Mouse (Mus musculus) heart, embryonic 16.5 days (tissue): ENCODE data around the gene Odf3l1. TPM values are rescaled to one million over a fixed set of nuclear protein-coding genes. Genes with fewer than 3 reads are reported as not detected.

Source experiments
- ATAC-seq: fragments of 200-750 bp; cut with Nextera tagmentation; replicated peaks from 2 replicates; pipeline ENCODE4 v1.8.0; 2017; ENCODE audit warnings: moderate number of reproducible peaks; ENCODE audit not compliant: insufficient read depth, low FRiP score; ENCODE audit errors: extremely low read depth
- H3K27ac ChIP-seq: fragments of 300-500 bp; sonication (generic); 2 replicates; pipeline ENCODE4 v1.5.1; 2014; ENCODE audit warnings: mild to moderate bottlenecking, low read length, control low read depth, moderate library complexity
- H3K27me3 ChIP-seq: fragments of 300-500 bp; sonication (generic); 2 replicates; pipeline ENCODE4 v1.6.1; 2014; ENCODE audit warnings: low read length, mixed read lengths; ENCODE audit not compliant: control insufficient read depth, insufficient read depth
- H3K36me3 ChIP-seq: fragments of 300-500 bp; sonication (generic); 2 replicates; pipeline ENCODE4 v1.6.1; 2014; ENCODE audit not compliant: control insufficient read depth, insufficient read depth
- H3K4me1 ChIP-seq: fragments of 300-500 bp; sonication (generic); 2 replicates; pipeline ENCODE4 v1.6.1; 2014; ENCODE audit warnings: low read length, mixed read lengths; ENCODE audit not compliant: control insufficient read depth, insufficient read depth
- H3K4me2 ChIP-seq: fragments of 300-500 bp; sonication (generic); 2 replicates; pipeline ENCODE4 v1.6.1; 2014; ENCODE audit warnings: low read depth, mild to moderate bottlenecking, control low read depth, low read length
- H3K4me3 ChIP-seq: fragments of 300-500 bp; sonication (generic); 2 replicates; pipeline ENCODE4 v1.5.1; 2014; ENCODE audit warnings: mild to moderate bottlenecking, control low read depth, low read length
- H3K9ac ChIP-seq: fragments of 300-500 bp; sonication (generic); 2 replicates; pipeline ENCODE4 v1.6.1; 2014; ENCODE audit warnings: low read length, control low read depth
- H3K9me3 ChIP-seq: fragments of 300-500 bp; sonication (generic); replicated peaks from 2 replicates; pipeline ENCODE4 v1.6.1; 2016; ENCODE audit warnings: low read length; ENCODE audit not compliant: control insufficient read depth
- WGBS: fragments of 180-500 bp; shearing (Covaris S2); extraction: QIAGEN DNeasy Blood & Tissue Kit; methylation state at CpG from one replicate; pipeline ENCODE4 v1.1.7; 2014; 5-methylcytosine and 5-hydroxymethylcytosine counted together
- polyA plus RNA-seq: library from polyadenylated mRNA; unstranded; fragments of >200 nt; fragmentation: Nextera tagmentation; extraction: Ambion mirVana; gene quantifications from 2 replicates; pipeline ENCODE4 v1.2.1, GENCODE M21; 2015

The Odf3l1 gene
- polyA plus RNA-seq, 1 experiment from 2014 or later: 0.22 TPM

GRCm38 (mm10) chr9:56864832-56865231, 353 bp upstream of the Odf3l1 start, which contains the start of gene Cspg4:
Gene Cspg4 (plus strand): TSS chr9:56865033.
- 3% methylated on average over 22 of the region's 24 CpGs for WGBS
- Histone ChIP-seq H3K9ac (peak within 1 kb of the TSS; percentile 89), H3K4me2 (peak within 1 kb of the TSS; percentile 73), H3K36me3 (peaks cover 2% of the 10 kb centered on the region), H3K4me1 (peaks cover 60% of the 10 kb centered on the region), H3K9me3 (no peaks in the 10 kb centered on the region), H3K27me3 (no peaks in the 10 kb centered on the region), H3K4me3 (peak within 1 kb of the TSS; percentile 75), H3K27ac (peak within 1 kb of the TSS; percentile 97)
- peak; percentile 80 for ATAC-seq

- H3K4me3 ChIP-seq: no peak overlapping the region
- no peaks in the 10 kb centered on the region for H3K27me3 ChIP-seq
- H3K4me2 ChIP-seq: no peak overlapping the region
- H3K27ac ChIP-seq: no peak overlapping the region
- peaks cover 44% of the 10 kb centered on the region for H3K4me1 ChIP-seq
- no peak for ATAC-seq
- H3K9ac ChIP-seq: no peak overlapping the region
- no peaks in the 10 kb centered on the region for H3K36me3 ChIP-seq
- no peaks in the 10 kb centered on the region for H3K9me3 ChIP-seq
- 65% methylated on average over 2 of the region's 2 CpGs for WGBS
Measured at GRCm38 (mm10) chr9:56862863-56863262, 1.6 kb downstream of the Odf3l1 start.

- ATAC-seq: no peak
- no peaks in the 10 kb centered on the region for H3K9me3 ChIP-seq
- WGBS: 47% methylated on average over 15 of the region's 15 CpGs
- no peak overlapping the region for H3K4me2 ChIP-seq
- H3K4me3 ChIP-seq: no peak overlapping the region
- no peaks in the 10 kb centered on the region for H3K36me3 ChIP-seq
- H3K9ac ChIP-seq: peak overlapping the region; percentile 52
- no peaks in the 10 kb centered on the region for H3K27me3 ChIP-seq
- peak overlapping the region; percentile 59 for H3K27ac ChIP-seq
- H3K4me1 ChIP-seq: peaks cover 27% of the 10 kb centered on the region
Measured at GRCm38 (mm10) chr9:56860486-56861269, 3.8 kb downstream of the Odf3l1 start.

DNA sequence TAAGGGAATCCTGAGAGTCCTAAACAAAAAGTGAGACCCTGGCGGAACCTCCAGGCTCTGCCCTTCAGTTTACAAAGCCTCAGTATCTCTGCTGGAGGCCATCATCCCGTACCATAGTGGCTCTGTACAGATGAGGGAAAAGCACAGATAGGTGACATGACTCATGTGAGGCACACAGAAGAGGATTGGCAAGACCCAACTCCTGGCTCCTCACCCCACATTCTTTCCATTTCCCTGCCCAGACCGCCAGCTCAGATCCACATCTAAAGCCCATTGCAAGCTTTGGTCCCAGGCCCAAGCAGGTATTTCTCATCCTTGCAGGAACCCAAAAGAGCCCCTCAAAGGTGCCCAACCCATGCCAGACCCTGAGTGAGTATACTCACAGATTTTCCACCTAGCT, 4.4 kb downstream of the Odf3l1 start:
- Histone ChIP-seq H3K36me3 (no peaks in the 10 kb centered on the region), H3K4me2 (no peak overlapping the region), H3K4me3 (no peak overlapping the region), H3K9me3 (no peaks in the 10 kb centered on the region), H3K4me1 (peaks cover 27% of the 10 kb centered on the region), H3K9ac (no peak overlapping the region), H3K27me3 (no peaks in the 10 kb centered on the region), H3K27ac (no peak overlapping the region; the same call in 1 of the 2 replicates)
- 32% methylated on average over 3 of the region's 3 CpGs for WGBS
- no peak for ATAC-seq

DNA sequence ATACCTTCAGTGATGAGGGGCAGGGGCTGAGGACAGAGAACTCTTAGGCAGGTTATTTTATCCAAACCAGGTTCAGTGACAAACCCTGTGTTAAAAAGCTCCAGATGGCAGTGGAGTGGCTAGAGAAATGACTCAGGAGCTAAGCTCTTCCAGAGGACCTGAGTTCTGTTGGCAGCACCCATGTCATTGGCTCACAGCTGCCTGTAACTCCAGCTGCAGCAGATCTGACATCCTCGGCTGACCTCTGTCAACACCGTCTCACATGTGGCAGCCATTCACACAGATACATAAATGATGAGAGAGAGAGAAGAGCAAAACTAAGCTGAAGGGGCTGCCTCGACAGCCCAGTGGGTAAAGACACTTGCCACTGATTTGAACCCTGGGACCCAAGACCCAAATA, 7.0 kb downstream of the Odf3l1 start:
- Histone ChIP-seq H3K36me3 (no peaks in the 10 kb centered on the region), H3K4me3 (no peak overlapping the region), H3K9me3 (no peaks in the 10 kb centered on the region), H3K27ac (no peak overlapping the region), H3K4me2 (no peak overlapping the region), H3K27me3 (no peaks in the 10 kb centered on the region), H3K4me1 (peaks cover 16% of the 10 kb centered on the region), H3K9ac (no peak overlapping the region)
- ATAC-seq: no peak
- WGBS: 33% methylated on average over 3 of the region's 3 CpGs

DNA sequence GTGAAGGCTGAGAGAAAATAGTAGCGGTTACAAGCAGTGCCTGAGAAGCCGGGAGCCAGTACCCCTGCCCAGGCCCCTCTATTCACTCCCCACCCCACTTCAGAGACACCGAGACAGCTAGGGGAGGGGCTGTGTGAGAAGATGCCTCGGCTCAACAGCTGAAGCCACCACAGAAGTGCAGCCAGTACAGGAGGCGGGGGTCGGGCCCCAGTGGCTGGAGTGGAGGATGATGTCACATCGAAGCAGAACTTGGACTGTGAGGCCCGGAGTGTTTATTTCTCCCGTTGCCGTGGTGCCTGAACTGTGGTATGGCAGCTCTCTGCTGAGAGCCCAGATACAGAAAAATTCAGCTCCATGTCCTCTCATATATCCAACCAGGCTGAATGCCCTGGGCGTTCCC, 12.7 kb downstream of the Odf3l1 start:
- no peaks in the 10 kb centered on the region for H3K27me3 ChIP-seq
- H3K27ac ChIP-seq: peak overlapping the region; percentile 55; the same call in 1 of the 2 replicates
- H3K36me3 ChIP-seq: no peaks in the 10 kb centered on the region
- H3K4me3 ChIP-seq: no peak overlapping the region
- WGBS: 17% methylated on average over 11 of the region's 11 CpGs
- peaks cover 23% of the 10 kb centered on the region for H3K4me1 ChIP-seq
- peak overlapping the region; percentile 36 for H3K9ac ChIP-seq
- H3K9me3 ChIP-seq: no peaks in the 10 kb centered on the region
- peak; percentile 74 for ATAC-seq
- peak overlapping the region; percentile 17; the same call in 1 of the 2 replicates for H3K4me2 ChIP-seq

DNA sequence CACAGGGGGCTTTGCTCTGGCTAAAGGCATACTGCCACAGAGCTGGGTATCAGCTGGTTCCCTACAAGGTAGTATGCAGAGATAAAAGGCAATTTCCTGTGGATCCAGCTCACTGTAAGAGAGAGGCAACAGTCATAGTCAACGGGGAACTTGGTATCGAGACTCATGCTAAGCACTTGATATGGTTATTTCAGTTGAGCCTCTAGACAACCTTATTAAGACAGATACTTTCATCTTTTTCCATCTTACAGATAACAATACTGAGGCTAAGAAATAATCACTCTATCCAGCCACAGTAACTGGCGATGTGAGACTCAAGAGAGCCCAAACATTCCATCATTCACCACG, 13.6 kb downstream of the Odf3l1 start:
- no peak for ATAC-seq
- H3K27me3 ChIP-seq: no peaks in the 10 kb centered on the region
- WGBS: 74% methylated on average over 4 of the region's 4 CpGs
- H3K9ac ChIP-seq: no peak overlapping the region
- no peaks in the 10 kb centered on the region for H3K36me3 ChIP-seq
- no peaks in the 10 kb centered on the region for H3K9me3 ChIP-seq
- H3K4me2 ChIP-seq: no peak overlapping the region
- H3K27ac ChIP-seq: no peak overlapping the region
- peaks cover 23% of the 10 kb centered on the region for H3K4me1 ChIP-seq
- H3K4me3 ChIP-seq: no peak overlapping the region

DNA sequence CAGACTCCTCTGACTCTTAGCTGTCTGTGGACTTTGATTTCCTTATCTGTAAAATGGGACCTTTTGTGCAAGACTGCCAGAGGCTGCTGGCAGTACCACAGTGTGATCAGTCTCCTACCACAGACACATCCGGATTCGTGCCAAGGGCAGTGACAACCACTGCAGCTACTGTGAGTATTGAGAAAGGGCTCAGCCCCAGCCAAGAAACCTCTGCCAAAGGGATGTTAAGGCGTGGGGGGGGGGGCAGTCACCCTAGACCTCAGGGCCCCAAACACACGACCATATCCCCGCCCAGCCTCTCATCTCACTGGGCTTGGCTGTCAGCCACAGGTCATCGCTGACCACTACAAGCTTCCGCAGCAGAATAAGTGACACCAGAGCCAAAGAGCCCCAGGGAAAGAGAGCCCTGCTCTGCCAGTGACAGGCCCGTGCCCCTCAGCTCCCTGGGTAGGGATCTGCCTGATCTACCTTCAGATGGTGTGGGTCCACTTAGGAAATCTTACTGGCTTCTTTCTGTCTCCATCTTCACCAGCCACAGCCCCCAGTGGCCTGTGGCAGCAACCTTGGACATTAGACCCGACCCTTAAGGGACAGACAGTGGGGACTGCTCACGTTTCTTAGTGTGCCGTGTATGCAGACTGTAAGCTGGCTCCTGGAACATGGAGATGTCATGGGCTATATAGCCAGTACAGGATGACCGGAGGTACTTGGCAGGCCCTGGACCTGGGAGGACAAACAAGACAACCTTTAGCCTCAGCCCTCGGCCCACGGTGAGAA, 14.2 kb downstream of the Odf3l1 start:
- H3K9ac ChIP-seq: no peak overlapping the region
- 63% methylated on average over 14 of the region's 14 CpGs for WGBS
- no peak overlapping the region for H3K27ac ChIP-seq
- H3K4me2 ChIP-seq: no peak overlapping the region
- H3K9me3 ChIP-seq: no peaks in the 10 kb centered on the region
- no peaks in the 10 kb centered on the region for H3K27me3 ChIP-seq
- no peak overlapping the region for H3K4me3 ChIP-seq
- no peak for ATAC-seq
- no peaks in the 10 kb centered on the region for H3K36me3 ChIP-seq
- H3K4me1 ChIP-seq: peaks cover 23% of the 10 kb centered on the region

GRCm38 (mm10) chr9:56847523-56847922, 17.0 kb downstream of the Odf3l1 start:
- no peaks in the 10 kb centered on the region for H3K27me3 ChIP-seq
- peaks cover 23% of the 10 kb centered on the region for H3K4me1 ChIP-seq
- H3K9ac ChIP-seq: no peak overlapping the region
- H3K4me3 ChIP-seq: no peak overlapping the region
- WGBS: 11% methylated on average over 3 of the region's 3 CpGs
- no peaks in the 10 kb centered on the region for H3K36me3 ChIP-seq
- H3K9me3 ChIP-seq: no peaks in the 10 kb centered on the region
- no peak overlapping the region for H3K4me2 ChIP-seq
- ATAC-seq: no peak
- no peak overlapping the region for H3K27ac ChIP-seq
